ENCODE assay signal across 18 mouse cellular contexts in the genomic region with DNA sequence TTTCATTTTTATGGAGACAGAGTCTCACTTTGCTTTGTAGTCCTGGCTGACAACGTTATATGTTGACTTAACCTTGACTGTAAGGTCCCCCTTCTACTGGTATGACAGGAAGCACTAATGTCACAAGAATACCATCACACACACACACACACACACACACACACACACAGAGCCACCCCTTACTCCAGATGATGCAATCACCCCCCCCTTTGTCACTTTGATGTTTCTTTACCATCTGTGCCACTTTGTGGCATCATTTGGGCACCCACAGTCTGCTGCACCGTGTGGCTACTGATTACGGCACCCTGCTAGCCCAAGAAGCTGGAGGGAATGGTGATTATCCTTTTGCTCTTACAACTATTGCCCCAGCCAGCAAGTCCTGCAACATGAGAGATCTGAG. TPM values are rescaled to one million over a fixed set of nuclear protein-coding genes. Genes with fewer than 3 reads are reported as not detected.
A peak's percentile ranks its signal among the peaks of the same experiment; 100 is the strongest.
DNase-seq lines count a peak whose midpoint lies in the region; ATAC-seq lines count a peak whose summit lies in the region.
"Had no signal": no experiment of that assay in that cellular context is flagged by ENCODE, and none has a peak within 500 bp of the region (broad histone marks: within the 10 kb centered on the region; RNA-seq: fewer than 3 reads in every experiment).

No protein-coding gene starts in this region.

- ATAC-seq in CD4-positive, CD25-positive, alpha-beta regulatory T cell, adult 4 months = peak; percentile 75
- ATAC-seq: forebrain, embryonic 16.5 days; liver, postnatal 0 days had no signal

- DNase-seq in 416B (ENCODE audit: low read depth) (peak; percentile 90), liver (no peak)
- peak; percentile 44 for DNase-seq in induced T-regulatory cell, adult 2 months (ENCODE audit: low read depth)
- peak; percentile 58 for DNase-seq in naive thymus-derived CD4-positive, alpha-beta T cell, adult 2 months (ENCODE audit: low read depth)
- DNase-seq in retina, embryonic 14.5 days (ENCODE audit: low spot score) = no peak
- no peak for DNase-seq in cerebellum, postnatal 36 days
- DNase-seq: adrenal gland, adult 2 months; cerebellum, adult 9-11 months; gastrocnemius, postnatal 36 days; heart, postnatal 10 days; kidney, adult 8-10 months; kidney, postnatal 14 days; left cerebral cortex, postnatal 4 days; liver, postnatal 0 days; lung, postnatal 10 days; spleen, adult 18-20 months had no signal

RNA-seq across cellular contexts. Expression of a gene that starts 30.2 kb away (rescaled TPM):
- polyA plus RNA-seq in CD4-positive, CD25-positive, alpha-beta regulatory T cell, adult 4 months (2017; shearing (Covaris generic)) = 100 to 1,000 TPM; 231 to 300 TPM

Comparison
In these comparisons a context has a peak if more than half of its experiments do, and no peak if none do; other contexts are left out.
1. DNase-seq: peak in 416B (single experiment), induced T-regulatory cell, adult 2 months (single experiment) and naive thymus-derived CD4-positive, alpha-beta T cell, adult 2 months (single experiment); none in retina, embryonic 14.5 days (single experiment), cerebellum, postnatal 36 days (0 of 2) and liver (single experiment).